Mouse (Mus musculus) limb, embryonic 15.5 days (tissue): Measurements from ENCODE around the gene Dnajb7. TPM values are rescaled to one million over a fixed set of nuclear protein-coding genes. Genes with fewer than 3 reads are reported as not detected.

Experiments
- ATAC-seq: fragments of 200-750 bp; cut with Nextera tagmentation; 2 replicates; pipeline ENCODE4 v1.8.0; 2017; ENCODE audit warnings: low read depth, moderate TSS enrichment; ENCODE audit not compliant: insufficient number of reproducible peaks, low FRiP score, low TSS enrichment
- H3K27ac ChIP-seq: fragments of 300-500 bp; sonication (generic); 2 replicates; pipeline ENCODE4 v1.5.1; 2015; ENCODE audit warnings: moderate library complexity, mild to moderate bottlenecking, inconsistent platforms
- H3K27me3 ChIP-seq: fragments of 300-500 bp; sonication (generic); 2 replicates; pipeline ENCODE4 v1.6.1; 2015; ENCODE audit warnings: inconsistent platforms
- H3K36me3 ChIP-seq: fragments of 300-500 bp; sonication (generic); 2 replicates; pipeline ENCODE4 v1.6.1; 2015; ENCODE audit warnings: inconsistent platforms
- H3K4me1 ChIP-seq: fragments of 300-500 bp; sonication (generic); 2 replicates; pipeline ENCODE4 v1.6.1; 2015; ENCODE audit warnings: inconsistent platforms
- H3K4me2 ChIP-seq: fragments of 300-500 bp; sonication (generic); 2 replicates; pipeline ENCODE4 v1.6.1; 2015; ENCODE audit warnings: mild to moderate bottlenecking, inconsistent platforms
- H3K4me3 ChIP-seq: fragments of 300-500 bp; sonication (generic); 2 replicates; pipeline ENCODE4 v1.5.1; 2015; ENCODE audit warnings: mild to moderate bottlenecking, inconsistent platforms
- H3K9ac ChIP-seq: fragments of 300-500 bp; sonication (generic); 2 replicates; pipeline ENCODE4 v1.6.1; 2015; ENCODE audit warnings: inconsistent platforms
- H3K9me3 ChIP-seq: fragments of 300-500 bp; sonication (generic); 2 replicates; pipeline ENCODE4 v1.6.1; 2016; ENCODE audit warnings: inconsistent platforms
- WGBS: fragments of 180-500 bp; shearing (Covaris S2); methylation state at CpG from one replicate; pipeline ENCODE4 v1.1.7; 2015; 5-methylcytosine and 5-hydroxymethylcytosine counted together
- polyA plus RNA-seq: library from polyadenylated mRNA; unstranded; fragments of >200 nt; fragmentation: Nextera tagmentation; extraction: Ambion mirVana; gene quantifications from 2 replicates; pipeline ENCODE4 v1.2.1, GENCODE M21; 2015

The Dnajb7 gene
- polyA plus RNA-seq, 1 experiment from 2014 or later = 1.7 TPM

DNA sequence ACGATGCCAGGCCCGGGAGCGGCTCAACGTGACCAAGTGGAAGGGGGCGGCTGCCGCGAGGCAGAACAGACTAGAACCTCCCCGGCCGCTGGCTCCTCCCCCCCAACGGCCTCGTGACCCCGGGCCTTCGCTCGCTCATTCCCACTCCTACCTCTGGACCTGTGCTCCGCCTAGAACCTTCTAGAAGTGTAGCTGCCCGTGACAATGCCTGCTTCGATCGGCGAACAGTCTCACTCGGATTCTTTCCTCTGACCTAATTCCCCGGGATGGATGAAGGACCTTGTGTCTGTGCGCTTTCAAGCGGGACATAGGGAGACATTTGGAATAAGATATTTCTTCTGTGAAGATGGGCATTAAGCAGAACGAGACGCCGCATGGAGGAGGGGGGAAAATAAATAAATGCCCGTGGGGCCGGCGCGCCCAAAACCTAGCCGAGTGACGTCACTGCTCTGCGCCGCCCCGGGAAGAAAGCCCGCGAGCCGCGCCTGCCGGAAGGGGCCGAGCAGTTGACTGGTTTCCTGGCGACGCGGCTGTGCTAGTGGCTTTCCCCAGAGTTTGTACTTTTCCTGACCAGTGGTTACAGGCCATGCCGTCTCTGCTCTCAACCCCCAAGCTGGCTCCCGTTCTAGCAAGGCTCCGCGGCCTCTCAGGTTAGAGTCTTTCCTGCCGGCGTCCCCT is 8.3 kb downstream of the Dnajb7 start, which contains the start of the genes St13 and Xpnpep3:
Gene St13 (minus strand): TSS at position 440 of the 678 bp plus-strand sequence.
Gene Xpnpep3 (plus strand): TSS at position 501 of the 678 bp plus-strand sequence.
- peaks cover 23% of the 10 kb centered on the region for H3K4me1 ChIP-seq
- H3K27ac ChIP-seq = peak within 1 kb of the TSS; percentile 93
- 0% methylated on average over 50 of the region's 50 CpGs for WGBS
- no peaks in the 10 kb centered on the region for H3K27me3 ChIP-seq
- no peaks in the 10 kb centered on the region for H3K36me3 ChIP-seq
- H3K9me3 ChIP-seq = no peaks in the 10 kb centered on the region
- peak within 1 kb of the TSS; percentile 66 for H3K9ac ChIP-seq
- H3K4me2 ChIP-seq = peak within 1 kb of the TSS; percentile 68
- ATAC-seq = peak; percentile 100
- peak within 1 kb of the TSS; percentile 68 for H3K4me3 ChIP-seq

DNA sequence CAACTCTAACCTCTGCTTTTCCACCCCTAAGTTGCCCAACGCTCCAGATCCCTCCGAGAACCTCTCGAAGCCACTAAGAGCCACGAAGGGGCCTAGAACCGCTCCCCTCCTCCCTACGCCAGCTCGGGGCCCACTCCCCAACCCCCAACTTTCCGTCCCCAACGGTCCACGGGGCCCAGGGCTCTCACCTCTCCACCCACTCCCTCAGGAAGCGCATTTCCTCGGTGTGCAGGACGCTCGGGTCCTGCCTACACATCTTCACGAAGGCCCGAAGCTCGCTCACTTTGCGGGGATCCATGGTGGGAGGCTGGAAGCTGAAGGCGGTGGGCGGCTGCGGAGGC is 8.8 kb downstream of the Dnajb7 start:
- Histone ChIP-seq H3K9ac (peak overlapping the region; percentile 66), H3K4me1 (peaks cover 23% of the 10 kb centered on the region), H3K27ac (peak overlapping the region; percentile 93), H3K4me2 (peak overlapping the region; percentile 68), H3K4me3 (peak overlapping the region; percentile 68), H3K9me3 (no peaks in the 10 kb centered on the region), H3K27me3 (no peaks in the 10 kb centered on the region), H3K36me3 (no peaks in the 10 kb centered on the region)
- WGBS = under 1% methylated on average over 21 of the region's 21 CpGs
- ATAC-seq = no peak; the same call in 1 of the 2 replicates

DNA sequence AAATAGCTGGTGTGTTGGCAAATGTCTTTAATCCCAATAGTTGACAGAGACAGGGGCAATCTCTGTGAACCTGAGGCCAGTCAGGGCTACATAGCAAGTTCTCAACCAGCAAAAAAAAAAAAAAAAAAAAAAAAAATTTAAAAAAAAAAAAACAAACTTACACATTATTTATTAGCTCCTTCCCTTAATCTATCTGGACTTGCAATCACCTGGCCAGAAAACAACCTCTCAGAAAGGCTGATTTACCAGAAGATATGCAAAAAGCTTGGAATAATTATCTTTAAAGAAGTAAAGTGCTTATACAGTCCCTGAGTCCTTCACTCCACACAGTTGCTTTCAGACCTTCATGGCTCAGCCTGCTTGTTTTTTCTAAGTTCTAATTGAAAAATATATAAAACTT is 9.9 kb downstream of the Dnajb7 start:
- ATAC-seq = no peak
- H3K9ac ChIP-seq = 0 out of 2 replicates have a peak overlapping the region, but pooled peaks have one; percentile 66

DNA sequence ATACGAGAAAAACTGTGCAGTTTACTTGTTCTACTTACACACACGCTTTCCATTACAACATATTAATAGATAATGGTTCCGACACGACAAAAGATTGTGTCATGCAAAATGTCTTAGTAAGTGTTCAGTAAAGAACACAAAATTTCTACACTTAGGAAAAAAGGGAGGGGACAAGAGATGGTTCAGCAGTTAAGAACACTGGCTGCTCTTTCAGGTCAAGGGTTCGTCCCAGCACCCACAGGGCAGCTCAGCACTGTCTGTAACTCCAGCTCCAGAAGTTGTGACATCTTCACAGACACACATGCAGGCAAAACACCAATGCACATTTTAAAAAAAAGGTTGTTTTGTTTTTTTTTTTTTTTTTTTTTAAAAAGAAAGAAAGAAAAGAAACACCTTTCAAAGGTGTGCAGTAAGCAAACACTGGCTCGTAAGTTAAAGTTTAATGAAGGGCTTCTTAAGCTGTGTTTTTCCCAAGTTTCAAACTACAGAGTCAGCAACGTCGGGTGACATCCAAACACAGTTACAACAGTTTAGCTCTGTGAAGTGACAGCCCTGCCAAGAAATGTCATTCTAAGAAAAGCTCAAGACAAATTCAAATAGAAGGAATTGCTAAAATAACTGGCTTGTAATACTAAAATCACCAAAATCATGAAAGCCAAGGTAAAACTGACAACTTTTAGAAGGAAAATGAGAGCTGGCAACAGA is 13.7 kb downstream of the Dnajb7 start:
- Histone ChIP-seq H3K27ac (no peak overlapping the region), H3K4me3 (no peak overlapping the region), H3K9me3 (no peaks in the 10 kb centered on the region), H3K9ac (no peak overlapping the region), H3K4me2 (no peak overlapping the region), H3K36me3 (peaks cover 21% of the 10 kb centered on the region), H3K4me1 (peaks cover 14% of the 10 kb centered on the region), H3K27me3 (no peaks in the 10 kb centered on the region)
- 82% methylated on average over 8 of the region's 8 CpGs for WGBS
- ATAC-seq = no peak

More for the DNA sequence above, 9.9 kb downstream of the Dnajb7 start:
- H3K27me3 ChIP-seq = no peaks in the 10 kb centered on the region
- peaks cover 23% of the 10 kb centered on the region for H3K4me1 ChIP-seq
- H3K4me2 ChIP-seq = peak overlapping the region; percentile 68
- no peaks in the 10 kb centered on the region for H3K36me3 ChIP-seq
- no peak overlapping the region for H3K27ac ChIP-seq
- peak overlapping the region; percentile 68 for H3K4me3 ChIP-seq
- no peaks in the 10 kb centered on the region for H3K9me3 ChIP-seq

DNA sequence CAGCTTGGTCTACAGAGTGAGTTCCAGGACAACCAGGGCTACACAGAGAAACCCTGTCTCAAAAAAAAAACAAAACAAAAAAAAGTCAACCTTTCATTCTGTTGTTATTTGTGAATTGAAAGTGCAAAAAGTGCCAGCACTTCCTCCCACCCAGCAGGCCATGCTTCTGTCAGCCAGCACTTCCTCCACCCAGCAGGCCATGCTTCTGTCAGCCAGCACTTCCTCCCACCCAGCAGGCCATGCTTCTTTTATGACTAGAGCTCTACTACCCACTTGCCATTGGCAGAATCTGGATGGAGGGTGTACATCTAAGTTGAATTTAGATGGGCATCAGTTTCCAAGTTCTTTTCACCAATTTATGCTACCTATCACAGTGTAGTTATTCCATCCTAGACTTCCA is 15.1 kb downstream of the Dnajb7 start:
- no peak overlapping the region for H3K4me2 ChIP-seq
- no peak overlapping the region for H3K27ac ChIP-seq
- peaks cover 32% of the 10 kb centered on the region for H3K36me3 ChIP-seq
- no peak overlapping the region for H3K9ac ChIP-seq
- H3K9me3 ChIP-seq = no peaks in the 10 kb centered on the region
- ATAC-seq = no peak
- H3K4me1 ChIP-seq = peaks cover 9% of the 10 kb centered on the region
- no peak overlapping the region for H3K4me3 ChIP-seq
- H3K27me3 ChIP-seq = no peaks in the 10 kb centered on the region

DNA sequence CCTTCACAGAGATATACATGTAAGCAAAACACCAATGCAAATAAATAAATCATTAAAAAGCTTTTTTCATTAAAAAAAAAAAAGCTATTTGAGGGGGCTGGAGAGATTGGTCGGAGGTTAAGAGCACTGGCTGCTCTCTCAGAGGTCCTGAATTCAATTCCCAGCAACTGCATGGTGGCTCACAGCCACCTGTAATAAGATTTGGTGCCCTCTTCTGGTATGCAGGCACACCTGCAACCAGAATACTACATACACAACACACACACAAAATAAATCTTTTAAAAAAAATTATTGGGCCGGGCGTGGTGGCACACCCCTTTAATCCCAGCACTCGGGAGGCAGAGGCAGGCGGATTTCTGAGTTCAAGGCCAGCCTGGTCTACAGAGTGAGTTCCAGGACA is 21.8 kb downstream of the Dnajb7 start:
- Histone ChIP-seq H3K4me1 (no peaks in the 10 kb centered on the region), H3K36me3 (peaks cover 79% of the 10 kb centered on the region), H3K27ac (no peak overlapping the region), H3K9me3 (no peaks in the 10 kb centered on the region), H3K9ac (no peak overlapping the region), H3K27me3 (no peaks in the 10 kb centered on the region), H3K4me3 (no peak overlapping the region), H3K4me2 (no peak overlapping the region)
- no peak for ATAC-seq
- WGBS = 90% methylated on average over 5 of the region's 5 CpGs

DNA sequence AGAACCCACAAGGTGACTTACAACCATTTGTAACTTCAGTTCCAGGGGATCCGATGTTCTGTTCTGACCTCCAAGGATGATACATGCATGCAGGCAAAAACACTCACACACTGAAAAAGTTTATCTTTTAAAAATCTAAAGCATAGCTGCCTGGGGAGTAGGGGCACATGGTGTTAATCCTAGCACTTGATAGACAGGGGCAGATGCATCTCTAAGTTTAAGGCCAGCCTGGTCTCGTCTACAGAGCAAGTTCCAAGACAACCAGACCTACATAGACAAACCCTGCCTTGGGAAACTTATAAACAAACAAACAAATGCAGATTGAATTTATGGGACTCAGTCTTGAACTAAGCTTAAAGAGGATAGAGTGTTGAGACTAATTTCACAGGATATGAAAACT is 29.3 kb downstream of the Dnajb7 start:
- Histone ChIP-seq H3K9me3 (no peaks in the 10 kb centered on the region), H3K9ac (no peak overlapping the region), H3K4me1 (no peaks in the 10 kb centered on the region), H3K36me3 (peaks cover 66% of the 10 kb centered on the region), H3K4me2 (no peak overlapping the region), H3K4me3 (no peak overlapping the region), H3K27ac (no peak overlapping the region), H3K27me3 (no peaks in the 10 kb centered on the region)
- 78% methylated on average over 2 of the region's 2 CpGs for WGBS
- no peak for ATAC-seq

DNA sequence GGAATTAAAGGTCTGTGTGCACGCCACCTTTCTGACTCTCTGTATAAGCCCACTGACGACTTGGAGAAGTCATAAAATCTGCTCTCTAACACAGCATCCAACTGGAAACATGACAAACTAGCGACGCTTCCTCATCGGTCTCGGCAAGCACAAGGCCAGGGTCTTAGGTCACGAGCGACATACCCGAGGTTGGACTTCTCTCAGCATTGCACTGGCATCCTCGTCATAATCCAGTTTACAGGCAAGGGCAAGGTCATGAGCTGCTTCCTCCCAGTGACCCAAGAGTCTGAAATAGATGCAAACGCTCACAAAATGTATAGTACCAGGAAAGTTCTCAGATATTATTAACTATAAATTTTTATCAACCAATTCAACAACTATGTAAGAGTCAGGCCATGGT is 33.5 kb downstream of the Dnajb7 start:
- H3K4me3 ChIP-seq = no peak overlapping the region
- H3K27me3 ChIP-seq = no peaks in the 10 kb centered on the region
- H3K27ac ChIP-seq = no peak overlapping the region
- H3K4me2 ChIP-seq = no peak overlapping the region
- peaks cover 73% of the 10 kb centered on the region for H3K36me3 ChIP-seq
- H3K9me3 ChIP-seq = no peaks in the 10 kb centered on the region
- ATAC-seq = no peak
- H3K4me1 ChIP-seq = no peaks in the 10 kb centered on the region
- WGBS = 86% methylated on average over 11 of the region's 11 CpGs
- no peak overlapping the region for H3K9ac ChIP-seq

DNA sequence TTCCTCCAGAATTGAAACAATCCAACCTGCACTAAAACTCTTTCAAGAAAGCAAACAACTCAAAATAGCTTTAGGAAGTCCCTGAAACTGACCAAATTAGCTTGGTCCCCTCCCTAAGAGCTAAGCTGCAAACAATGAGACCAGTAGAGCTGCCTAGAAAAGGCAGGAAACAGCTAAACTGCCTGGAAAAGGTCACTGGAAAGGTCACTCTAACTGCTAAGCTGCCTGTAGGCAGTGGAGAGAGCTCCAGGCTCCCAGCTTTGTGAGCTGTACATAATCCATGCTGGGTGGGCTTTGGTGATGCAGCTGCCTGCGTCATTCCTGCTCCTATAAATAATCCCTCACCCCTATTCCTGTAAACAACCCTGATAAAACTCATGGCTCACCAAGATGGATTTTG is 37.7 kb downstream of the Dnajb7 start:
- Histone ChIP-seq H3K9ac (no peak overlapping the region), H3K4me1 (no peaks in the 10 kb centered on the region), H3K4me2 (no peak overlapping the region), H3K9me3 (no peaks in the 10 kb centered on the region), H3K27me3 (no peaks in the 10 kb centered on the region), H3K27ac (no peak overlapping the region), H3K36me3 (peaks cover 82% of the 10 kb centered on the region), H3K4me3 (no peak overlapping the region)
- no peak for ATAC-seq
- WGBS = 76% methylated on average over 1 of the region's 1 CpGs

DNA sequence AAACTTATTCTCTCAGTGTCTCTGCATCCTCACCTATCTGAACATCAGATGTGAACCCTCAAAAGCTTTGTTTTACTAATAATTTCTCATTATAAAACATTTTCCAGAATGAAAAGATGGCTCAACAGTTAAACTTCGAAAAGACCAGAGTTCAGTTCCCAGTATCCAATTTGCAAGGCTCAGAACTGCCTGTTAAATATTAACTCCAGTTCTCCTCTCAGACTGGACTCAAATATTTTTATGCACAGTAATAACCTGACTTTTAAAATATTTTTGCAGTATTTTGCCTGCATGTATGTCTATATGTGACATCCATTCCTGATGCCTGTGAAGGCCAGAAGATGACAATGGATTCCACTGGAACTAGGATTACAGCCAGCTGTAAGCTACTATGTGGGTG is 39.5 kb downstream of the Dnajb7 start:
- Histone ChIP-seq H3K4me3 (no peak overlapping the region), H3K4me1 (no peaks in the 10 kb centered on the region), H3K4me2 (no peak overlapping the region), H3K27me3 (no peaks in the 10 kb centered on the region), H3K9ac (no peak overlapping the region), H3K27ac (no peak overlapping the region), H3K9me3 (no peaks in the 10 kb centered on the region), H3K36me3 (peaks cover 80% of the 10 kb centered on the region)
- no peak for ATAC-seq
- 88% methylated on average over 1 of the region's 1 CpGs for WGBS

DNA sequence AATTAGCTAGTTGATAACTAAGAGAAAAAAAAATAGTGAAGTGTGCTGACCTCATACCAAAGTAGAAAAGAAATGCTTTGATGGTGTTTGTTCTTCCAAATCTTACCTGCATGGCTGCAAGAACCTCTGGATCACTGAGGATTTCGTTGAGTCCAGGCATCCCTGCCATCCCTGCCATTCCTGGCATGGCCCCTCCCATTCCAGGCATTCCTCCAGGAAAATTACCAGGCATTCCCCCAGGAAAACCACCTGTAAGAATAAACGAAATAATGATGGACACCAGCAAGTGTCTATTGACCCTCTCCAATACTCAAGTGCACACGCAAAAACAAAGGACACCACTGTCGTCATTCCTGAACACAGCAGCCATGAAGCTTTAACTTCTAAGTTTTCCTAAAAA is 41.9 kb downstream of the Dnajb7 start:
- H3K9me3 ChIP-seq = no peaks in the 10 kb centered on the region
- no peaks in the 10 kb centered on the region for H3K27me3 ChIP-seq
- no peak for ATAC-seq
- no peak overlapping the region for H3K4me2 ChIP-seq
- no peak overlapping the region for H3K9ac ChIP-seq
- 74% methylated on average over 4 of the region's 4 CpGs for WGBS
- no peak overlapping the region for H3K27ac ChIP-seq
- H3K4me3 ChIP-seq = no peak overlapping the region
- H3K4me1 ChIP-seq = peaks cover 3% of the 10 kb centered on the region; the same call in 1 of the 2 replicates
- H3K36me3 ChIP-seq = peaks cover 70% of the 10 kb centered on the region

DNA sequence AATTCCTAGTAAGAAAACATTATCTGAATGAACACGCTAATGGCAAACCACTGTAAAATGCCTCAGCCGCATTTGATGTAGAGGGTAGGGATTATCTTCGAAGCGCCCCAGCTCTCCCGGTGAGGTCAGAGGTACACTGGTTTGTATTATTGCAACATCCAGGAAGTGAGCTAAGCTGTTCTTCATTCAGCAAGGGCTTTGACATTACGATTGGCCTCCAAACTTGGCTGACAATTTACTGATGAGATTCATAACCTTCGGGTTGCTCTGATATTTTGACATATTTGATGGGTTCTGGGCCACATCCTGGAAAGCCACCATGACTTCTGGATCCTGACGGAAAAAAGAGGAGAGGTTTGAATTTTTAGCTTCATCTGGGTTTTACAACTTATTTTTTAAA is 42.9 kb downstream of the Dnajb7 start:
- 88% methylated on average over 8 of the region's 8 CpGs for WGBS
- Histone ChIP-seq H3K9me3 (no peaks in the 10 kb centered on the region), H3K27ac (no peak overlapping the region), H3K36me3 (peaks cover 61% of the 10 kb centered on the region), H3K27me3 (no peaks in the 10 kb centered on the region), H3K4me3 (no peak overlapping the region), H3K4me2 (no peak overlapping the region), H3K9ac (no peak overlapping the region), H3K4me1 (peaks cover 9% of the 10 kb centered on the region)
- ATAC-seq = no peak
